Mouse (Mus musculus) olfactory bulb, adult 2 months (tissue): Measurements from ENCODE around the gene Grsf1.

Experiments used
- CTCF ChIP-seq: fragments of 200-500 bp; IDR thresholded peaks from 2 replicates; pipeline ENCODE4 v1.5.1; 2012; ENCODE audit warnings: low read depth, mild to moderate bottlenecking, low read length, moderate library complexity; ENCODE audit not compliant: insufficient read depth
- POLR2A ChIP-seq: fragments of 200-500 bp; IDR thresholded peaks from 2 replicates; pipeline ENCODE4 v1.6.1; 2012; ENCODE audit warnings: mild to moderate bottlenecking, low read depth, low read length, moderate library complexity; ENCODE audit not compliant: insufficient read depth

DNA sequence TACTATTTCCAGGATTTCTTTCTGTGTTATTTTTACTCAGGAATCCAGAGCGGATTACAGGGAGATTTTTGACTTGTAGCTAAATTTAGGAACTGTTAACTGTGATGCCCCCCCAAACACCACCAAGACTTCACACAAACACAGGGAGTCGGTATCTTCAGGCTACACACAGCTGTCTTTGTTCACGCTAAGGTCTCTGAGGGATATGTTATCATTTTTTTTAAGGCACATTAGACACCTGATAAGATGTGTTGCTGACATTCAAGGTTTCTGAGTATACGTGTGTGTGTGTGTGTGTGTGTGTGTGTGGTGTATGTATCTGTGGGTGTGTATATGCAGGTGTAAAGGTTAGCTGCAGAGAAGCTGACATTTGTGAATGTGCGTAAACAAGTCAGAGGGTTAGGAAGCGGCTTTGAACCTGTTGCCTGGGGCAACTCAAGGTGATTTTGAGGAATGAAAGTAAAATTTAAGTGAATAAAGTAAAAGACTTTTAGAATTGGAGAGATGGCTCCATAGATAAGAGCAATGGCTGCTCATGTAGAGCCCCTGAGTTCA lies 9.9 kb upstream of the Grsf1 start:
- TF ChIP-seq CTCF (no peak), POLR2A (no peak)
